Mouse (Mus musculus): Measurements from ENCODE around the gene Ccnh.

- TF ChIP-seq POLR2A (IDR thresholded peaks at IDR 0.05; ENCODE audit: control insufficient read depth, low read depth, low read length) (no peak), CTCF (IDR thresholded peaks at IDR 0.05; ENCODE audit: control insufficient read depth, insufficient read depth, insufficient replicate concordance, low read depth, low read length) (no peak)
These were observed 29.4 kb downstream of the Ccnh start for GRCm38 (mm10) chr13:85218656-85219055.
